Mouse (Mus musculus) cerebellum, adult 2 months (tissue): Measurements from ENCODE around the gene Gm44596.

ENCODE experiments used
- CTCF ChIP-seq: fragments of 200-500 bp; IDR thresholded peaks from 2 replicates; pipeline ENCODE4 v1.5.1; 2011; ENCODE audit warnings: low read depth, mild to moderate bottlenecking, control low read depth, low read length, moderate library complexity, borderline replicate concordance; ENCODE audit not compliant: insufficient read depth
- POLR2A ChIP-seq: fragments of 200-500 bp; IDR thresholded peaks from 2 replicates; pipeline ENCODE4 v1.6.1; 2011; ENCODE audit warnings: low read length, control low read depth, borderline replicate concordance; ENCODE audit not compliant: insufficient read depth

- peak; percentile 64 for TF ChIP-seq CTCF
- TF ChIP-seq POLR2A = no peak
Measured at GRCm38 (mm10) chr6:128334397-128335124, 40.7 kb upstream of the Gm44596 start.
